Mouse (Mus musculus) bone marrow macrophage, adult 2 months (primary cell): ENCODE results near the gene Qtrt1.

ENCODE experiments used
- CTCF ChIP-seq: IDR thresholded peaks from 2 replicates; pipeline ENCODE4 v1.5.1; 2012; ENCODE audit warnings: low read depth, mild to moderate bottlenecking, low read length, moderate library complexity
- POLR2A ChIP-seq: IDR thresholded peaks from 2 replicates; pipeline ENCODE4 v1.6.1; 2012; ENCODE audit warnings: mild to moderate bottlenecking, low read depth, low read length, borderline replicate concordance

DNA sequence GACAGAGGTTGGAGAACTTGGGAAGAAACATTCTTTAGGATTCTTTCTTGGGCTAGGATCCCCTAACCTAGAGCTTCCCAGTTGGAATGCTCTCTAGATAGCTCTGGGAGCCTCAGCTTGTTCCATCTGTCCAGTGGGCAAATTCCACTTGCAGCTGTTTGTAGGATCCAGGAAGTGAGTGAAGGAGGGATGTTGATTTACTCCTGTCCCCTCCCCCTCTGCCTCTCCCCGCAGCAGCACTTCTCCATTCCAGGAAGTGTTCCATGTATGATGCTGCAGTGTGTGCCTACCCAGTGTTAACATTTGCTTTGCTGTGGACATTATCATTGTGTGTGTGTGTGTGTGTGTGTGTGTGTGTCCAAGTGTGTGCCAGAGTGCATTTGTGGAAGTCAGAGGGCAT is 14.4 kb downstream of the Qtrt1 start:
- no peak for TF ChIP-seq POLR2A
- no peak for TF ChIP-seq CTCF
